Mouse (Mus musculus): ENCODE data around the gene Serinc1. TPM values are rescaled to one million over a fixed set of nuclear protein-coding genes. Genes with fewer than 3 reads are reported as not detected.

The Serinc1 gene
- polyA plus RNA-seq (2017; shearing (Covaris generic)): 132 TPM

DNA sequence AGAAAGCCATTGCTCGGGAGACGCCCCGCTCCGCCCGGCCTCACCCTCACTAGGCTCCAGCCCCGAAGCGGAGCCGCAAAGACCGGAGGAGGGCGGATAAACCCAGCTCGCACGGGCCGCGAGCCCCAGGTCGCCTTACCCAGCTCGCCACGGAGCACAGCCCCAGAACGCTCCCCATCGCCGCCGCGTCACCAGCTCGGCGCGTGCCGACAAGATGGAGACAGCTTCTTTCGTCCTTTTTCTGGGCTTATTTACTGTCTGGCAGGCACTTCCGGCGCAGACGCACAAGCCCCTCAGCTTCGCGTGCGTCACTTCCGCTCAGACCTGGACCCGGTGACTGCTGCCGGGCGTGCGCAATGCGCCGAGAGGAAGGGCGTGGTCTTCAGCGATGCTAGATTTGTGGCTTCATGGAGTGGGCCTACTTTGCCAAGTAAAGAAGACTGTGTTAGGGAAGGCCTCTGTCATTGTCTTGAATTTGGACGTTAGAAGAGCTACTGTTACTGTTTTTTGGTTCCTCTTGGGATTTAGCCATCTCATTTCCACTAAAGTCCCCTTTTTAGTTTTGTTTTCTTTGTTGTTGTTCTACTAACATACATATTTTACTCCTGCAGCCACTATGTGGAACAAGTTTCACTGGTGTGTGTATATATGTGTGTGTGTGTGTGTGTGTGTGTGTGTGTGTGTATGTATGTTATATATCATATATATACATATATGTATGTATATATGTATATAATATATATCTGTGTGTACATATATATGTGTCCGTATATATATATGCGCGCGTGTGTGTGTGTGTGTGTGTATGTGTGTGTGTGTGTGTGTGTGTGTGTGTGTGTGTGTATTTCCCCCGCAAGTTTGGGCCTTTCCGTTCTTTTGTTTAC is at the start of gene Serinc1:
Serinc1 (minus strand) TSS at position 313 of the 884 bp plus-strand sequence.

DNA sequence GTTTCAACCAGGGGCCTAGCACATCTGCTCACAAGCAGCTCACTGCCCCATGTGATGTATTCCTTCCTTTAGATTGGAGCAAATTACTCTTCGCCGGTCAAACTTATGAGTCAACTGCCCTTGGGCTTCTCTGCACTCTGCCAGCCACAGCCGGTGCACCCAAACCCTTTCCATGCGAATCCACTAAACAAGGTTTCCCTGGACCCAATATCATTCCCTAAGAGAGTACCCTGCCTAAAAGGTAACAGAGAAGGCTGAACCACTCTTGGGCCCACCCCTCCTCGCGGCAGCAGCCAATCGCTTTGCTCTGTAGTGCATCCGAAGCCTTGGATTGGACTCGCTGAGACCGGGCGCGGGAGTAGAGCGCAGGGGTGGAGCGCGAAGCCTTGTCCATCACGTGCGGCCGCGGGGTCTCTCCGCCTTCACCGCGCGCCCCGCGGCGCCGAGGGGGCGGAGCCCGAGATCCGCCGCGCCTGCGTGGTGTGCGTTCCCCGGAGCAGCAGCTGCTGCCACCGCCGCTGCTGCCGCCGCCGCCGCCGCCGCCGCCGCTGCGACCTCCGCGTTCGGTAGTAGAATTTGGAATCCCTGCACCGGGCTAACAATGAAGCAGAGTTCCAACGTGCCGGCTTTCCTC is 46.3 kb downstream of the Serinc1 start, which contains the start of gene Hsf2:
Hsf2 (plus strand) TSS at position 478 of the 634 bp plus-strand sequence.

Other genes with a start within 250 kb of the Serinc1 start
- gene Hsf2, start 46.1 kb downstream of the Serinc1 start, polyA plus RNA-seq (2017; shearing (Covaris generic)): 2.8 TPM
- gene Pkib, start 99.5 kb upstream of the Serinc1 start, polyA plus RNA-seq (2017; shearing (Covaris generic)): 0.22 TPM